Mouse (Mus musculus) hindbrain, embryonic 12.5 days (tissue): ENCODE data around the gene Gm6899. TPM values are rescaled to one million over a fixed set of nuclear protein-coding genes. Genes with fewer than 3 reads are reported as not detected.

Experiments used
- ATAC-seq: fragments of 200-750 bp; cut with Nextera tagmentation; 2 replicates; pipeline ENCODE4 v1.8.0; 2017; ENCODE audit warnings: moderate TSS enrichment; ENCODE audit not compliant: low FRiP score
- H3K27ac ChIP-seq: fragments of 300-500 bp; sonication (generic); 2 replicates; pipeline ENCODE4 v1.5.1; 2016; ENCODE audit warnings: mild to moderate bottlenecking
- H3K27me3 ChIP-seq: fragments of 300-500 bp; sonication (generic); 2 replicates; pipeline ENCODE4 v1.6.1; 2016; ENCODE audit warnings: mild to moderate bottlenecking
- H3K36me3 ChIP-seq: fragments of 300-500 bp; sonication (generic); 2 replicates; pipeline ENCODE4 v1.6.1; 2016; ENCODE audit warnings: mild to moderate bottlenecking
- H3K4me1 ChIP-seq: fragments of 300-500 bp; sonication (generic); 2 replicates; pipeline ENCODE4 v1.6.1; 2016
- H3K4me2 ChIP-seq: fragments of 300-500 bp; sonication (generic); replicated peaks from 2 replicates; pipeline ENCODE4 v1.6.1; 2016; ENCODE audit warnings: mild to moderate bottlenecking
- H3K4me3 ChIP-seq: fragments of 300-500 bp; sonication (generic); 2 replicates; pipeline ENCODE4 v1.5.1; 2016; ENCODE audit warnings: mild to moderate bottlenecking
- H3K9ac ChIP-seq: fragments of 300-500 bp; sonication (generic); 2 replicates; pipeline ENCODE4 v1.6.1; 2016; ENCODE audit warnings: mild to moderate bottlenecking, moderate library complexity
- H3K9me3 ChIP-seq: fragments of 300-500 bp; sonication (generic); replicated peaks from 2 replicates; pipeline ENCODE4 v1.6.1; 2016; ENCODE audit warnings: mild to moderate bottlenecking
- WGBS: fragments of 180-500 bp; shearing (Covaris S2); methylation state at CpG from one replicate; pipeline ENCODE4 v1.1.7; 2016; 5-methylcytosine and 5-hydroxymethylcytosine counted together
- polyA plus RNA-seq: library from polyadenylated mRNA; unstranded; fragments of >200 nt; fragmentation: Nextera tagmentation; extraction: Ambion mirVana; gene quantifications from 2 replicates; pipeline ENCODE4 v1.2.1, GENCODE M21; 2016

Gm6899 gene
- polyA plus RNA-seq, 1 experiment from 2014 or later: not detected

DNA sequence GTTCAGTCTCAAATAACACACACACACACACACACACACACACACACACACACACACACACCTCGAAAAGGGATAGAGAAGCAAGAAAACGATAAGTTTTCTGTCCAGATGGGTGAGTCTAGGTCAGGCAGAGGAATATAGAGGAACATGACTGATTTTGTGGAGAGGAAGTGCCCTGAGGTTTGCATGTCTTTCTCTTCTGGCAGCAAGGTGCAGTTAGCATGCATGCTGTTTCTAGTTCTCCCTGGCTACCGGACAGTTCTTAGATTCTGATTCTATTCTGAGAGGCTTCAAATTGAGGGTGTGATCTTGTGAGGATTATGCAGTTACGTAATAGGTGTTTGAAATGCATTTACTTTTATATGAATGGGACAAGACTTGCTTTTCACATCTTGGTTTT is 7.7 kb downstream of the Gm6899 start:
- Histone ChIP-seq H3K27me3 (no peaks in the 10 kb centered on the region), H3K4me1 (no peaks in the 10 kb centered on the region), H3K27ac (no peak overlapping the region), H3K9ac (no peak overlapping the region), H3K4me3 (no peak overlapping the region), H3K4me2 (no peak overlapping the region), H3K9me3 (no peaks in the 10 kb centered on the region), H3K36me3 (no peaks in the 10 kb centered on the region)
- 91% methylated on average over 4 of the region's 4 CpGs for WGBS
- no peak for ATAC-seq

DNA sequence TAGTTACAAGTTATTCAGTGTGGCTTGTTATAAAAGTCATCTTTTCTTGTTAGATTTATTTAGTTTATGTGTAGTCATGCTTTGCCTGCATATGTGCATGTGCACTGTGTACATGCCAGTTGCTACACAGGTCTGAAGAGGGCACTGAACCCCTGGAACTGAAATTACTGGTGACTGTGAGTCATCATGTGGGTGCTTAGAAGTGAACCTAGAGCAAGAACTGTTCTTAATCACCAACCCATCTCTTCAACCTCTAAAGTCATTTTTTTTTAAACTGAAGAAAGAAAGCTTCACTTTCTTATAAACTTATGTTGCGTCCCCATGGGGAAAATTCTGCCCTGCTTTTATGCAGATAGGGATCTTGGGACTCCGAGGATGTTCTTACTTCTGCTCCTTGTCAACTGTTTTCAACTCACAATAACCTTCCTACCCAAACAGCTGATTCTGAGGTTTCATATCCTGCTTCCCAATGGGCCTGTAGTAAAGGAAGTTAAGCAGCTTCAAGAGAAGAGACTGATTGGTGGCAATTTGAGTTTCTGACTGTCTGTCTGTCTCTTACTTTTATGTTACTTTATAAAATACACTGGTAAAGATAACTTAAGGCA is 8.6 kb downstream of the Gm6899 start:
- Histone ChIP-seq H3K4me1 (no peaks in the 10 kb centered on the region), H3K4me2 (no peak overlapping the region), H3K4me3 (no peak overlapping the region), H3K27ac (no peak overlapping the region), H3K9me3 (no peaks in the 10 kb centered on the region), H3K36me3 (no peaks in the 10 kb centered on the region), H3K9ac (no peak overlapping the region), H3K27me3 (no peaks in the 10 kb centered on the region)
- WGBS: 80% methylated on average over 2 of the region's 2 CpGs
- no peak for ATAC-seq

- WGBS: 92% methylated on average over 1 of the region's 1 CpGs
- Histone ChIP-seq H3K36me3 (no peaks in the 10 kb centered on the region), H3K9me3 (no peaks in the 10 kb centered on the region), H3K4me2 (no peak overlapping the region), H3K9ac (no peak overlapping the region), H3K27me3 (no peaks in the 10 kb centered on the region), H3K27ac (no peak overlapping the region), H3K4me1 (no peaks in the 10 kb centered on the region), H3K4me3 (no peak overlapping the region)
- no peak for ATAC-seq
Measured at GRCm38 (mm10) chr11:26604061-26604655, 11.1 kb downstream of the Gm6899 start.

DNA sequence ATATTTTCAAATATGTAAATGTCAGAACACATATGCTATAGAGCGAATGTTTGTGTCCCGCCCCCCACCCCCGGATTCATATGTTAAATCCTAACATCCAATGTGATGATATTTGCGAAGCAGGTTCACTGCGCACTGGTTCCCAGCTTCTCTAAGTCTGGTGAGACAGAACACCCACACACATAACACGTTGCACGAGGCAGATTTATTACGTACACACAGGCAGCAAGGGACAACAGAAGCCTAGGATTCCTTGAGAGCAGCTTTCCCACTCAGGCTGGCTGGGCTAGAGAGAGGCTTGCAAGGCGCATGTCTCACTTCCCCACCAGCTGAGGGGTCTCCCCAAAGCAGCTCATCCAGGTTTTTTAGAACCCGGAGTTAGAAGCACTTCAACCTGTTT is 15.8 kb downstream of the Gm6899 start:
- Histone ChIP-seq H3K36me3 (no peaks in the 10 kb centered on the region), H3K27ac (no peak overlapping the region), H3K9ac (no peak overlapping the region), H3K4me2 (no peak overlapping the region), H3K4me3 (no peak overlapping the region), H3K4me1 (no peaks in the 10 kb centered on the region), H3K9me3 (no peaks in the 10 kb centered on the region), H3K27me3 (no peaks in the 10 kb centered on the region)
- WGBS: 79% methylated on average over 10 of the region's 10 CpGs
- ATAC-seq: no peak

DNA sequence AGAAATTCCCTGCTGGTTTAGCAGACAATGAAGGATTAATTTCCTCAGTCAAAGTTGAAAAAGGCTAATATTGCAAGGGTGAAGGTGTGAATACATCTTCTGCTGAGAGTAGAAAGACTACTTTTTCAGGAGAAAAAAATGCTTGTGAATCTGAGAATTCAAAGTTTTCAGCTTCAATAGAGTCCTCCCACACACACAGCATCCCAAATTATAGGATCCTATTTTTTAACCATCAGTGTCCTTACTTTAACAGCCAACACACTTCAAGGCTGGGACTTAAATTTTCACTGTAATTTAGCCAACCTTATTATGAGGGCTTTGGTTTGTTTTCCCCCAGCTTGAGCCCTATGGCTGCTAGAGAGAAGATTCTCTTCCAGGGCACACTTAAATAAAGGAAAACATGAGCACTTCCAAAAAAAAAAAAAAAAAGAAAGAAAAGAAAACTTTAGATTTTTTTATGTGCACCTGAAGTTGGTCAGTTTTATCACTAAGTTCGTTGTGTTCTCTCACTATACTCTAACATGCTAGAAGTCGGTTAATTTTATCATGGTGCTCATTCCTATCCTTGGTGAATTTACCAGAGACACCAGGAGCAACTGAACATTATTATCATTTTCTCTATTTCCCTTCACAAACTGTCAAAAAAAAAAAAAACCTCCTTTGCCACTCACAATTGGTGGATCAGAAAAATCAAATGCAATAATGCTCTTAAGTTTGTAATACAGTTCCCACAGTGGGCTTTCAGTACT is 25.6 kb downstream of the Gm6899 start:
- no peaks in the 10 kb centered on the region for H3K36me3 ChIP-seq
- H3K9ac ChIP-seq: no peak overlapping the region
- H3K27ac ChIP-seq: no peak overlapping the region
- H3K9me3 ChIP-seq: no peaks in the 10 kb centered on the region
- ATAC-seq: no peak
- 87% methylated on average over 2 of the region's 2 CpGs for WGBS
- no peaks in the 10 kb centered on the region for H3K27me3 ChIP-seq
- H3K4me3 ChIP-seq: no peak overlapping the region
- H3K4me2 ChIP-seq: no peak overlapping the region
- H3K4me1 ChIP-seq: no peaks in the 10 kb centered on the region

DNA sequence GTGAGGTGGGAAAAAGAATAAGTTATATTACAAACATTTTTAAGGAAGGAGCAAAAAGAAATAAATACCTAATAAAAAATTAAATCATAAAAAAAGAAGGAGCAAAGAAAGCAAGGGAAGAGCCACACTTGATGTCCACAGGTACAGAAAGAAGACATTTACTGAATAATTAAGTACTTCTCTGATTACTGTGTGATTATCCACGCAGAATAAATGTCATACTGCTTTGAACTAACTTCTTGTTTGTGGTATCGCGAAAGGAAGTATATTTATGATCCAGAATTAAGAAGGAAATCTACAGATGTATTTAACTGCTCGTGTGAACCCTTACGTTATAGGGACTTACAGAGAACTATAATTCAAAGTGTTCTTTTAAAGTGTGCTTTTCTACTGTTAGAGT is 29.7 kb downstream of the Gm6899 start:
- Histone ChIP-seq H3K36me3 (no peaks in the 10 kb centered on the region), H3K4me2 (no peak overlapping the region), H3K27ac (no peak overlapping the region), H3K9ac (no peak overlapping the region), H3K27me3 (no peaks in the 10 kb centered on the region), H3K4me3 (no peak overlapping the region), H3K4me1 (no peaks in the 10 kb centered on the region), H3K9me3 (no peaks in the 10 kb centered on the region)
- no peak for ATAC-seq
- 91% methylated on average over 5 of the region's 5 CpGs for whole genome bisulfite sequencing

DNA sequence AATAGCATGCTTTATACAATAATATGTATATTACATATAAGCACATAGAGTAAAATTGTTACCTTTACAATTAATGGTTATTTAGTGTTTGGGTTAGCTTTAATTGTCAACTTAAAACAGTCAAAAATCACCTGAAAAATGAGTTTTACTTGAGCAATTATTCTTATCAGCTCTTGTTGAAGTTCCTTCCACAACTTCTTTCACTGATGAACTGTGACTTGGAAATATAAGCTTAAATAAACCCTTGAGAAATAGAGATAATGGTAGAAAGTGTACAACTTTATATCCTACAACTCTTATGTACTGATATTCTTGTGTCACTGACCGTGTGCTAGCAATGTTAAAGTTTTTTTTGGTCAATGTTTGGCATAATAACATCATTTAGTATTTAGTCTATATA is 43.2 kb downstream of the Gm6899 start:
- H3K9me3 ChIP-seq: no peaks in the 10 kb centered on the region
- no peak overlapping the region for H3K4me3 ChIP-seq
- H3K36me3 ChIP-seq: no peaks in the 10 kb centered on the region
- H3K27me3 ChIP-seq: no peaks in the 10 kb centered on the region
- H3K4me1 ChIP-seq: no peaks in the 10 kb centered on the region
- no peak overlapping the region for H3K4me2 ChIP-seq
- no peak overlapping the region for H3K9ac ChIP-seq
- 93% methylated on average over 1 of the region's 1 CpGs for WGBS
- no peak for ATAC-seq
- H3K27ac ChIP-seq: no peak overlapping the region

DNA sequence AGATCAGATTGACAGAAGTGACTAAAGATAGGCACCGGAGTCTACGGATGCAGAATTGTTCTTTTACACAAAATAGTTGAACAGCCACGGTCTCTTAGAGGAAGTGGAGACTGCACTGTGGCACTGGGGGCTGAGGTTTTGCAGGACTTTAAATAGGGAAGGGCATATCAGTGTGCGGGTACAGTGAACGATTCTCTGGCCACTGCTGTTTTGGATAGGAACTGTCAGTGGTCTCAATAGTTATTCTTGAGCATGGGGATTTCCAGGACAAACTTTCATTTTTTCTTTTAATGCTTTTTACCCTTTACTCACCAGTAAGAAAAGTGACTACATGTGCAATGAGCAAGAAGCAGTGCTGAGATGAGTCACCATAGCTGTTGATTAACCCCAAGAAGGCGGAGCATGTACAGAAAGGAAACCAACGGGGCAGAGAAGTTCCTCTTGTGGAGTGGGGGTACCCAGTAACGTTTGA is 47.3 kb downstream of the Gm6899 start:
- no peak for ATAC-seq
- Histone ChIP-seq H3K4me2 (no peak overlapping the region), H3K27me3 (no peaks in the 10 kb centered on the region), H3K4me3 (no peak overlapping the region), H3K4me1 (no peaks in the 10 kb centered on the region), H3K36me3 (no peaks in the 10 kb centered on the region), H3K9ac (no peak overlapping the region), H3K27ac (no peak overlapping the region), H3K9me3 (0 out of 2 replicates have a peak, but pooled peaks cover 5% of the 10 kb centered on the region)
- WGBS: 74% methylated on average over 8 of the region's 8 CpGs

DNA sequence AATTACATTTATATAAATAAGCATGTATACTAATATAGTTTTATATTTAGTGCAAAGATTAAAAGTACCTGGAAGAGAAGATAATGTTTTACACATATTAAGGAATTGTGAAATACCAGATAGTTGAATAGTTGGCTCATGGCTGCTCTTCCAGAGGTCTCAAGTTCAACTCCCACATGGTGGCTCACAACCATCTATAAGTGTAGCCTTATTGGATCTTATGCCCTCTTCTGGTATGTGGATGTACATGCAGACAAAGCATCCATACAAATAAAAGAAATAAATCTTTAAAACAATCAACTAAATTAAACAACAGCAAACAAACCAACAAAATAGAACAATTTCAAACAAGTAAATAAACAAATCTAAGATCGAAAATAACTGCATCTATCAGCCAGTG is 49.1 kb downstream of the Gm6899 start:
- Histone ChIP-seq H3K9ac (no peak overlapping the region), H3K27me3 (no peaks in the 10 kb centered on the region), H3K4me2 (no peak overlapping the region), H3K27ac (no peak overlapping the region), H3K9me3 (0 out of 2 replicates have a peak, but pooled peaks cover 5% of the 10 kb centered on the region), H3K4me3 (no peak overlapping the region), H3K4me1 (no peaks in the 10 kb centered on the region), H3K36me3 (no peaks in the 10 kb centered on the region)
- no peak for ATAC-seq
- 100% methylated on average over 1 of the region's 1 CpGs for WGBS

Other genes starting within 250 kb of the Gm6899 start
- gene Fancl, start 207.1 kb upstream of the Gm6899 start, polyA plus RNA-seq: 16.1 and 18.4 TPM in 2 replicates
- gene Vrk2, start 758 bp downstream of the Gm6899 start, polyA plus RNA-seq: 11.1 and 15.4 TPM in 2 replicates